Mouse (Mus musculus) embryonic stem cell, embryonic (primary cell): ENCODE measurements around the gene Olfr1113.
"Not testable (repeated sequence)": the region's sequence is repeated elsewhere in the genome, so short reads cannot be mapped to it uniquely, and the experiment has no call there.

ENCODE experiments used
- CTCF ChIA-PET, 4 experiments: fragments of 300-600 bp in 2 of 4; fragments of 350-600 bp in 2 of 4; sonication (Branson Sonifier 250); formaldehyde crosslinking; loops; one replicate each; lab custom pipeline; 2022; ENCODE audit warnings: inconsistent platforms in 2 of 4; lab: Charles Lee
- POLR2A ChIA-PET, 4 experiments: fragments of 300-600 bp in 2 of 4; fragments of 350-600 bp in 2 of 4; sonication (Branson Sonifier 250); formaldehyde crosslinking; loops; one replicate each; lab custom pipeline; 2022; ENCODE audit warnings: antibody characterized with exemption in 4 of 4, inconsistent platforms in 1 of 4; lab: Charles Lee

Olfr1113 gene

DNA sequence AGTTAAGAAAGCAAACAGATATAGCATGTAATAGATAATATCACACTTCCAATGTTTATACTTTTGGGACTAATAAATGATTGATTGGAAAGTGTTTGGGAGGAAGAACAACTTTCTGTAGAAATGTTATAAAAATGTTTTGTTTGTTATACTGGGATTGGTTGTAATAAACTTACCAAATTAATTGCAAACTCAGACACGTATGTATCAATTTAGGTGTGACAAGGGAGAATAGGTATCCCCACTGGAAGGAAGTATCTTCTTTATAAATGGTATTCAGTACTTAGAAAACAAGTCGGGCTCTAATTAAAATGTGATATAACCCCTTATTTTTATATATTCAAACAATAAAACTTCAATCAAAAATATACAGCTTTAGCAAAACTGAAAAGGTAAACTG lies at the start of gene Olfr1113:
Gene Olfr1113 (plus strand): TSS at position 301 of the 400 bp plus-strand sequence.
- CTCF ChIA-PET, result no interaction called here
- POLR2A ChIA-PET, result no interaction called here

GRCm38 (mm10) chr2:87167731-87168130 lies 41.0 kb upstream of the Olfr1113 start:
- POLR2A ChIA-PET, CTCF ChIA-PET: not testable (repeated sequence)

GRCm38 (mm10) chr2:87187498-87187897 lies 21.3 kb upstream of the Olfr1113 start, which contains the start of gene Olfr1112:
TSS of gene Olfr1112 (plus strand) at chr2:87187798.
- POLR2A ChIA-PET, result no interaction called here
- CTCF ChIA-PET, result no interaction called here

- POLR2A ChIA-PET, result no interaction called here
Observed at GRCm38 (mm10) chr2:87247713-87248112, 38.9 kb downstream of the Olfr1113 start, which contains the start of gene Olfr1115. TSS of gene Olfr1115 (plus strand) at chr2:87248013.

More at GRCm38 (mm10) chr2:87247713-87248112, 38.9 kb downstream of the Olfr1113 start, which contains the start of gene Olfr1115:
- CTCF ChIA-PET, result no interaction called here
